Mouse (Mus musculus): Measurements from ENCODE around the gene Nckap1l. TPM values are rescaled to one million over a fixed set of nuclear protein-coding genes. Genes with fewer than 3 reads are reported as not detected.
"Not testable (repeated sequence)": the region's sequence is repeated elsewhere in the genome, so short reads cannot be mapped to it uniquely, and the experiment has no call there.

Nckap1l gene
- total RNA-seq (2021) (1 to 10 TPM; 3.6 to 4.2 TPM), polyA plus RNA-seq (2012; rRNA removed) (4.0 and 4.3 TPM in 2 replicates)
- long read RNA-seq, full-length matches to known transcripts, result 3 of 5 reads
- long read RNA-seq, partial matches to known transcripts, result 0 of 5 reads
- long read RNA-seq, other reads (novel, unspliced or antisense), result 2 of 5 reads

- Histone ChIP-seq H3K4me1 (ENCODE audit: control insufficient read depth, insufficient read depth, low read length) (no peaks in the 10 kb centered on the region), H3K79me2 (replicated peaks; ENCODE audit: control insufficient read depth, insufficient read depth, low read length) (no peaks in the 10 kb centered on the region), H3K27ac (no peak within 1 kb of the TSS), H3K27me3 (ENCODE audit: control insufficient read depth, insufficient read depth, low read length) (no peaks in the 10 kb centered on the region), H3K9ac (ENCODE audit: low read depth, low read length) (no peak within 1 kb of the TSS), H3K36me3 (ENCODE audit: control insufficient read depth, insufficient read depth, low read length) (no peaks in the 10 kb centered on the region), H3K4me3 (no peak within 1 kb of the TSS)
- 79% methylated on average over 13 of the region's 13 CpGs for WGBS
- TF ChIP-seq CTCF (IDR thresholded peaks at IDR 0.05) (no peak), POLR2A (IDR thresholded peaks at IDR 0.05; ENCODE audit: insufficient read depth, low read depth, low read length) (peak; percentile 47; the same call in 1 of the 2 replicates)
- peak; percentile 37 to 77 for DNase-seq
- intact Hi-C loops (cut with DNase I), result no loop called here
Observed at GRCm38 (mm10) chr15:103453551-103454218, at the start of gene Nckap1l. Gene Nckap1l, plus strand, starts transcription at chr15:103453794.

GRCm38 (mm10) chr15:103405586-103405985 lies 48.0 kb upstream of the Nckap1l start:
- H3K4me1 ChIP-seq (ENCODE audit: control insufficient read depth, insufficient read depth, low read length); intact Hi-C loops (cut with DNase I); H3K27ac ChIP-seq; H3K9ac ChIP-seq (ENCODE audit: low read depth, low read length); H3K79me2 ChIP-seq (replicated peaks; ENCODE audit: control insufficient read depth, insufficient read depth, low read length); H3K27me3 ChIP-seq (ENCODE audit: control insufficient read depth, insufficient read depth, low read length); H3K36me3 ChIP-seq (ENCODE audit: control insufficient read depth, insufficient read depth, low read length); H3K4me3 ChIP-seq; DNase-seq: not testable (repeated sequence)
- WGBS, result 94% methylated on average over 3 of the region's 3 CpGs

- no peak overlapping the region for H3K9ac ChIP-seq (ENCODE audit: low read depth, low read length)
- TF ChIP-seq CTCF (IDR thresholded peaks at IDR 0.05) (no peak), POLR2A (IDR thresholded peaks at IDR 0.05; ENCODE audit: insufficient read depth, low read depth, low read length) (no peak), EP300 (IDR thresholded peaks at IDR 0.05; ENCODE audit: insufficient read depth, low read depth, low read length) (no peak)
- H3K79me2 ChIP-seq (replicated peaks; ENCODE audit: control insufficient read depth, insufficient read depth, low read length), result no peaks in the 10 kb centered on the region
- H3K27me3 ChIP-seq (ENCODE audit: control insufficient read depth, insufficient read depth, low read length), result no peaks in the 10 kb centered on the region; the same call in 1 of the 2 replicates
- WGBS, result 57% methylated on average over 2 of the region's 2 CpGs
- H3K4me1 ChIP-seq (ENCODE audit: control insufficient read depth, insufficient read depth, low read length), result no peaks in the 10 kb centered on the region
- DNase-seq, result no peak
- no peak overlapping the region for H3K27ac ChIP-seq
- intact Hi-C loops (cut with DNase I), result no loop called here
- H3K4me3 ChIP-seq, result no peak overlapping the region
- H3K36me3 ChIP-seq (ENCODE audit: control insufficient read depth, insufficient read depth, low read length), result no peaks in the 10 kb centered on the region
Observed at GRCm38 (mm10) chr15:103427017-103427416, 26.6 kb upstream of the Nckap1l start.

DNA sequence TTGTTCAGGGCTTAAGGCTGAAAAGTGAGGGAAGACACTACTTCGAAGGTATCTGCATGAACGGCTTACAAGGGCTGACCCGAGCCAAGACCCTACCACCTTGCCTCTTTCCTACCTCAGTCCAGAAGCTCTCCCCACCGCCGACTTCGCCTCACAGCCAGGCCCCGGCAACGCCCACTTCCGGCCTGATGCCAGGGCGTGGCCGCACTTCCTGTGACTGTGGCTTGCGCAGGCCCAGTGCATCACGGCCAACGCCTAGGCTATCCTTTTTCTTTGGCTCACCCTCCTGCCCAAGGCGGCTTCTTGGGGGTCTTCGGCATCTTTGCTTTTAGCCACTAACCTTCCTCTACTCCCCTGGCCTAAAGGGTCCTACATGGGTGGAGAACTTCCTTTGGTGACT lies 23.4 kb upstream of the Nckap1l start, which contains the start of gene Gtsf1:
Gtsf1 (minus strand) TSS at position 230 of the 400 bp plus-strand sequence.
- no peaks in the 10 kb centered on the region; the same call in 1 of the 2 replicates for H3K27me3 ChIP-seq (ENCODE audit: control insufficient read depth, insufficient read depth, low read length)
- 81% methylated on average over 16 of the region's 16 CpGs for WGBS
- H3K27ac ChIP-seq, result no peak within 1 kb of the TSS
- no peak for DNase-seq
- no peak within 1 kb of the TSS for H3K4me3 ChIP-seq
- intact Hi-C loops (cut with DNase I), result no loop called here
- no peak within 1 kb of the TSS for H3K9ac ChIP-seq (ENCODE audit: low read depth, low read length)
- no peaks in the 10 kb centered on the region for H3K79me2 ChIP-seq (replicated peaks; ENCODE audit: control insufficient read depth, insufficient read depth, low read length)
- TF ChIP-seq POLR2A (IDR thresholded peaks at IDR 0.05; ENCODE audit: insufficient read depth, low read depth, low read length), result no peak
- H3K36me3 ChIP-seq (ENCODE audit: control insufficient read depth, insufficient read depth, low read length), result no peaks in the 10 kb centered on the region
- no peaks in the 10 kb centered on the region for H3K4me1 ChIP-seq (ENCODE audit: control insufficient read depth, insufficient read depth, low read length)

DNA sequence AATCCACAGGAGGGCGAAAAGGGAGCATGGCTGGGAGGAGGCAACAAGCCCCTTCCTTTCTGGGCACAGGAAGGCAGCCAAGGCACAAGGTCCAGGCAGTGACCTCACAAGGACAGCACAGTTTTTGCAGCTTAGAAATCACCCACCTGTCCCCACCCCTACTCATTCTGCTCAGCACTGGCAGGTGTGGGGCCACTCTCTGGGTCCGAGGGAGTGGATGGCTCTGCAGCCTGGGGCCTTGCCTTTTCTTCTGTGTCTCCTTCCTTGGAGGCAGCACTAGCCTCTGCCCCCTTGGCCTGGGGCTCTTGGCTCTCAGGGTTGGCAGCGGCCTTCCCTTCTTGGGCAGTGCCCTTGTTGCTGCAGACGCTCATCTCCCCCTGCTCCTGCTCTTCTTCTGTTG lies 7.6 kb upstream of the Nckap1l start:
- WGBS, result 72% methylated on average over 4 of the region's 4 CpGs
- H3K4me3 ChIP-seq; H3K79me2 ChIP-seq (replicated peaks; ENCODE audit: control insufficient read depth, insufficient read depth, low read length); H3K36me3 ChIP-seq (ENCODE audit: control insufficient read depth, insufficient read depth, low read length); H3K4me1 ChIP-seq (ENCODE audit: control insufficient read depth, insufficient read depth, low read length); intact Hi-C loops (cut with DNase I); H3K27ac ChIP-seq; H3K27me3 ChIP-seq (ENCODE audit: control insufficient read depth, insufficient read depth, low read length); DNase-seq; H3K9ac ChIP-seq (ENCODE audit: low read depth, low read length): not testable (repeated sequence)

DNA sequence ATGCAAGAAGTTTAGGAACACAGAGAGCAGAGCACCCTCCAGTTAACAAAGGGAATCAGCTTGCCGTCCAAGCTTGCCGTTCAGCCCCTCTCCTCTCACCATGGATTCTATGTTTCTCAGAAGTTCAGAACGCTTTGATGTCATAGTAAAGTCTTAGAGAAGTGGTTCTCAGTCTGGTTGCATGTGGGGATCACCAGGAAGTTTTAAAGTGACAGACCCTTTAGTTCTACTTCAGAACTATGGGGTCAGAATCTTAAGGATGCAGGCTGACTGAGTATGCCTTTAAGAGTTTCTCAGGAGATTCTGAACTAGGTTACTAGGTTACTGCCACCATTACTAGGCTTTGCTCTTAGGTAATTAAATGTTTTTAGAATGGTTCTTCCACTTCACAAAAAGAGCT lies 5.2 kb upstream of the Nckap1l start, which contains the start of gene Gtsf2:
Gtsf2 (minus strand) TSS at position 101 of the 400 bp plus-strand sequence.
- no peaks in the 10 kb centered on the region for H3K27me3 ChIP-seq (ENCODE audit: control insufficient read depth, insufficient read depth, low read length)
- H3K36me3 ChIP-seq (ENCODE audit: control insufficient read depth, insufficient read depth, low read length), result no peaks in the 10 kb centered on the region
- DNase-seq, result no peak
- no peak within 1 kb of the TSS for H3K9ac ChIP-seq (ENCODE audit: low read depth, low read length)
- 54% methylated on average over 3 of the region's 3 CpGs for WGBS
- no peaks in the 10 kb centered on the region for H3K4me1 ChIP-seq (ENCODE audit: control insufficient read depth, insufficient read depth, low read length)
- H3K79me2 ChIP-seq (replicated peaks; ENCODE audit: control insufficient read depth, insufficient read depth, low read length), result no peaks in the 10 kb centered on the region
- H3K27ac ChIP-seq, result no peak within 1 kb of the TSS
- TF ChIP-seq EP300 (IDR thresholded peaks at IDR 0.05; ENCODE audit: insufficient read depth, low read depth, low read length), result no peak
- no peak for TF ChIP-seq CTCF (IDR thresholded peaks at IDR 0.05)
- no peak for TF ChIP-seq POLR2A (IDR thresholded peaks at IDR 0.05; ENCODE audit: insufficient read depth, low read depth, low read length)
- no peak within 1 kb of the TSS for H3K4me3 ChIP-seq
- intact Hi-C loops (cut with DNase I), result no loop called here
